Mouse (Mus musculus) 416B (cell line): ENCODE measurements at regions not wholly inside any gene's neighbourhood (a gene's known extent, or its start where the extent isn't known, plus 50 kb on each side); places are given as distances from the start of the nearest gene placed in this dataset.

Experiments
- DNase-seq: peaks from one replicate; pipeline ENCODE4 v3.0.0; 2011; ENCODE audit warnings: low read depth

GRCm38 (mm10) chr8:31314692-31315358 is 2113.7 kb upstream of the 5930422O12Rik start:
- no peak for DNase-seq

DNA sequence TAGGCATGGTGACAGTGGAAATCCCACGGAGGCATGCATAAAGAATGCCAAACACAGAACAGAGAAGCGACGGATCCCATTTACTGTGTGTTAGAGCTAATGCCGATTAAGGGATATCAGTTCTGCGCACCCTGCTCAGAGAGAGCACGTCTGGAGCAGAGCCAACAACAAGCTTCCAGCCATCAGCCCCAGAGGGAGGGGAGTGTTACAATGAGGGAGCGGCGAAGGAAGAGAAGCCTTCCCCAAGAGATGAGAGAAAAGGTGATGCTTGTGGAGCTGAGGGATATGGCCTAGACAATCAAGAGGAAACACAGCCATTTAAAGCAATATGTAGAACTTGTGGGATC is 2113.2 kb upstream of the 5930422O12Rik start:
- no peak for DNase-seq

DNA sequence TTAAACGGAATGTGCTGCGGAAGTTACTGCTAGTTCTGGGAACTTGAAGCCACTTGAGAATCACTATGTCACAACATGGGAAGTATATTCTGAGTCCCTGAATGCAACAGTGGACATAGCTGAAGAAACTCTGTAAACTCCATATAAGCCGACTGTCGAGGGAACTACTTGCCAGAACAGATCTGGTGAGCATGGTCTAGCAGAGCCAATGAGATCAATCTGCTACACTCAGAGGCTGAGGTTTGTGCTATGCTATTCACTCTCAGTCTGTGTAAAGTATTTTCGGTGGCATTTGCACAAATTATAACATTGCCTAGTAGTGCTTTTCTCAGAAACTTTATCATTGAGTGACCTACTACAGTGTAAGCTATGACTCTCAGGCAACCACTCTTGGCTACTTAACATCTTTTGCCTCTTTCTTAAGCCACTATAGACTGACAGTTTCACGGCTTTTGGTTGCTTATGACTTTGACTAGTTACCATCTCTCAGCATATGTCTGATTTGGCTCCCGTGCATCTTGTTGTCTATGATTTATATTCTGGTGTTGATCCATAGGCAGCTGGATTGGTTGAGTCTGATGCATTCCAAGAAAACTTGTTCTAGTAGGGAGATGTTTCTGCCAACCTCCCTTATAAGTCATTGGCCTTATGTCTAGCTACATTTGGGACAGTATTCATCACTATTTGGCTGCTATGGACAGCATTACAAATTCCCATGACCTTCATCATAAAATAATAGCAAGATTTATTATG is 2094.8 kb upstream of the 5930422O12Rik start:
- DNase-seq, result no peak

GRCm38 (mm10) chr8:31348504-31348903 is 2080.0 kb upstream of the 5930422O12Rik start:
- DNase-seq, result no peak

- no peak for DNase-seq
Observed at GRCm38 (mm10) chr8:31369636-31370035, 2058.9 kb upstream of the 5930422O12Rik start.

GRCm38 (mm10) chr8:31370137-31371010 is 2058.1 kb upstream of the 5930422O12Rik start:
- no peak for DNase-seq

DNA sequence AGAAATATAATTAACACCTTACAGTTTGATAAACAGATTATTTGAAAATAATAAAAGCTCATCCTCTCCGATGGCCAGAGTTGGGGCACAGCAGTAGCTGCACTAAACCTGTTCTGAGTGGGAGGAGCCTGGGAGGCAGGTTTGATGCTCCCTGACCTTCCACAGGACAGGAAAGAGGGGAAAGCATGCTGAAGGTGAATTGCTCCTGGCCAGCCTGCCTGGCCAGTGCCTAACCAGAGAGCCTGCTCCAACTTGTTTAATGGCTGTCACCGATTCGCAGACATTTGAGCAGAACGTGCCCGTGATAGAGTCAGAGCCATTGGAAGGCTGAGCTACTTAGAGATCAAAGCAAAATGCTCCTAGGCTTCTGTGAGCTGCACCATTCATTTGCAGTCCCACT is 2056.9 kb upstream of the 5930422O12Rik start:
- no peak for DNase-seq

GRCm38 (mm10) chr8:31372397-31372796 is 2056.1 kb upstream of the 5930422O12Rik start:
- DNase-seq, result peak; percentile 28

DNA sequence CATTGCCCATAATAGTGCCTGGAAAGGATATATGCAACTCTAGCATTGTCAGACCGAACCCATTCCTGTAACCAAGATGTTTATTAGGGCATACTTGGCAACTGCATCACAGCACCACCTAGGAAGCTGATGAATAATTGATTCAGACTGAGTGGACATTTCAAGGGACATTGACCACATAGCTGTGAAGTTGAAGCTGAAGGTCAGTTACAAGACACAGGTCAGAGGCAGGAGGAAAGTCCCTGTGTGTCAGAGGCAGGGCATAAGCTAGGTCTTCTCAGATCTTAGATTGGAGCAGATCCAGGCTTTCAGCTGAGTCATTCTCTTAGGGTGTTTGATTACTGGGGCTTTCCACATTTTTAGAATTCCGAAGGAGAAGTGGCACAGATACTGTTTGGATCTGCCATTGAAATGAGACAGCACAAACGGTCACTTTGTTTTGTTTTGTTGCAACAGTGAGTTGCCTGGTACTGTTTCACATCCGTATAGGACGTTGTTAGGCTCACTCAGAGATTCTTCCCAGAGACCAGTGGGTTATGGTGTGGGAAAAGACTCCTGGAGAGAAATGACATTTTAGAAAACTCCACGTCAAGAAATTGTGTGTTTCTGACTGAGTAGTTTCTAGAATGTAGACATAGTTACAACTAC is 2055.2 kb upstream of the 5930422O12Rik start:
- DNase-seq, result peak; percentile 3

- no peak for DNase-seq
Observed at GRCm38 (mm10) chr8:31377698-31378334, 2050.7 kb upstream of the 5930422O12Rik start.

DNA sequence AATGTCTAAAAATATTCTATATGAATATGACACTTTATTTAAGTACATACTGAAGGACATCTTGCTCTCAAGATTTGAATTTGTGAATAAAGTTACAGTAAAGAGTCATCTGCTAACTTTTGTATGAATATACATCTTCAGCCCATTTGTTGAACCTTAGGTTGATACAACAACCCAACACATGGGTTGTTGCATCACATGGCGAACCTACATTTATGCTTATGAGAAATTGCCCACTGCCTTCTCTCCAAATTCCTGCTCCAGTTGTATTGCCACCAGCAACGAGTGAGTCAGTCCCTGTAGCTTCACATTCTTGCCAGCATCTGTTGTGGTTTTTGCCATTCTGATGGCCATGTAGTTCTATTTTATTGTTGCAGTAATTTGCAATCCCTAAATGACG is 2023.7 kb upstream of the 5930422O12Rik start:
- DNase-seq, result no peak

- DNase-seq, result no peak
Observed at GRCm38 (mm10) chr8:31422241-31422640, 2006.3 kb upstream of the 5930422O12Rik start.

- DNase-seq, result no peak
Observed at GRCm38 (mm10) chr8:31427706-31428105, 2000.8 kb upstream of the 5930422O12Rik start.

- DNase-seq, result no peak
Observed at GRCm38 (mm10) chr8:31436445-31437191, 1991.9 kb upstream of the 5930422O12Rik start.

DNA sequence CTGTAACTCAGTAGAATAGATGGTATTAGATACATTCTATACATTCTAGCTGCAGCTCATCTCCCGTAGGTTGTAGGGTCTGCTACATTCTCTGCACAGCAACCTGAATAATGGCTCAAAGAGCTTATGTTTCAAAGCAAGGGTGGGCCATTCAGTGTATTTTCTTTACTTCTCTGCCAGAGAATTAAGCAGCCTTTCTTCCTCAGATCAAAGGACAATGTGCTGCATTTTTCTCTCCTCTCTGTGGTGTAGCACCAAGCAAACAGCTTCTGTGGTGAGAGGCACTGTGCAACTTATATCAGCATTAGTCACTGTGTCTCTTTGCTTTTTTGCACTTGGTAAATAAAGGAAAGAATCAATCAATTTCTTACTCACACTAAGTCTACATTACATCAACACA is 1983.7 kb upstream of the 5930422O12Rik start:
- no peak for DNase-seq

GRCm38 (mm10) chr8:31447984-31448383 is 1980.5 kb upstream of the 5930422O12Rik start:
- DNase-seq, result no peak

DNA sequence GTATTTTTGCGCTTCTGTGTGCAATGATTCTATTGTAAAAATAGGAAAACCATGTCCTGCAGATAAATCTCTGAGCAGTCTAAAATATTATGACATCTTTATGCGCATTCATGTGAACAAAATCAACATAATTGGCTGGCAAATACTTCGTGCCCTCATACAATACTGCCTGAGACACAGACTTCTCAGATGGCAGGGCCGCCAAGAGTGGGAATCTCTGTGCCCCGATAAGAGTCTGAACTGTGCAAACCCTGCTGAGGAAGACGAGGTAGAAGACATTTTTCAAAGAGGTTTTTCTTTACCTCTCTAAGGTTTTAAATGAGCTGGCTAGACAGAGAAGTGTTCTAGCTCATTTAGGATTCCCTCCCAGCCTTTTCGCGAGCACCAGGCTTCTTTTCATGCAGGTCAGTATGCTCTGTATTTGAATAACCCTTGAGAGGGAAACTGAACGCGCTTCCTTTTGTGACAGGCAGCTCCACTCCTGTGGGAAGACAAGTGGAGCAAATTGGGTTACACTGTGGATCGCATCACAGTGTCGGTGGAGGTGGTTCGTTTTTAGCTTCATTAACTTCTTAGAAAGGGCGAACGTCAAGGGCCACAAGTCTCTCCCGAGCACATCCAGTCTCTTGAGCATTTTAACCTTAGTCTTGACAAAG is 1973.6 kb upstream of the 5930422O12Rik start:
- DNase-seq, result no peak

DNA sequence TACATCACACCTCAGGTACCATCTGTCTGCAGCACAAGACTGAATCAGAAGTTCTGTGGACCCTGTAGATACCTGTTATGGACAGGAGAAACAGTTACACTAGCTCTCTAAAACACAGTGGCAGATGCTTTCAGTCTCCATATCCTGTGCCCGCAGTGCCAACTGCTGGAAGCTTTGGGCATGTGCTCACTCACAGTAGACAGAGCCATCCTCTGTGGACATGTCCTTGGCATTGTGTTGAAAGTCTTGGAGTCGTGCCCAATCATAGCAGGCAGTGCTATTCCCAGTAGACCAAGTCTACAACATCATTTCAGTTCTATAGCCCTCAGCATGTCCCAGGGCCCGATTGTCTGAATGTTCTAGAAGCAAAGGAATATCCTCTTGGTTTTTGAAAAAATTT is 1968.2 kb upstream of the 5930422O12Rik start:
- DNase-seq, result no peak
